Mouse (Mus musculus): ENCODE measurements around the gene Zfp618.

The Zfp618 gene

DNA sequence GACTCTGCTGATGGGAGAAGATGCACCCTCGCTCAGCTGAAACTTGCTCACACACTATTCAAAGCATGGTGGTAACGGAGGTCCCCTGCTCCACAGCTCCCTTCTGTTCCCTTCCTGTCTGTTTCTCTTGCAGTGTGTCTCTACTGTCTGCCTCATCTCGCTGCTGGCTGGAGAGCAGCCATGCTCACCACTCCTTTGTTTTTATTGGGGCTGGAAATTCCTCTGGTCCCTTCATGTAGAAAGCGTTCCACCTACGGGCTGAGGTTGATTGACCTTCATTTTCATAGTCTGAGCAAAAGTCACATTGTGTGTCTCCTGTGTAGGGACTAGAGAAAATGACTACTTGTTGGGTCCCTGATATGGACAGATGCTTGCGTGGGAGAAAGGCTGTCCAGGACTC lies 102.4 kb downstream of the Zfp618 start:
- no peak for DNase-seq (ENCODE audit: low spot score)

- DNase-seq (ENCODE audit: low spot score): no peak
Measured at GRCm38 (mm10) chr4:63068499-63069175, 103.3 kb downstream of the Zfp618 start.

DNA sequence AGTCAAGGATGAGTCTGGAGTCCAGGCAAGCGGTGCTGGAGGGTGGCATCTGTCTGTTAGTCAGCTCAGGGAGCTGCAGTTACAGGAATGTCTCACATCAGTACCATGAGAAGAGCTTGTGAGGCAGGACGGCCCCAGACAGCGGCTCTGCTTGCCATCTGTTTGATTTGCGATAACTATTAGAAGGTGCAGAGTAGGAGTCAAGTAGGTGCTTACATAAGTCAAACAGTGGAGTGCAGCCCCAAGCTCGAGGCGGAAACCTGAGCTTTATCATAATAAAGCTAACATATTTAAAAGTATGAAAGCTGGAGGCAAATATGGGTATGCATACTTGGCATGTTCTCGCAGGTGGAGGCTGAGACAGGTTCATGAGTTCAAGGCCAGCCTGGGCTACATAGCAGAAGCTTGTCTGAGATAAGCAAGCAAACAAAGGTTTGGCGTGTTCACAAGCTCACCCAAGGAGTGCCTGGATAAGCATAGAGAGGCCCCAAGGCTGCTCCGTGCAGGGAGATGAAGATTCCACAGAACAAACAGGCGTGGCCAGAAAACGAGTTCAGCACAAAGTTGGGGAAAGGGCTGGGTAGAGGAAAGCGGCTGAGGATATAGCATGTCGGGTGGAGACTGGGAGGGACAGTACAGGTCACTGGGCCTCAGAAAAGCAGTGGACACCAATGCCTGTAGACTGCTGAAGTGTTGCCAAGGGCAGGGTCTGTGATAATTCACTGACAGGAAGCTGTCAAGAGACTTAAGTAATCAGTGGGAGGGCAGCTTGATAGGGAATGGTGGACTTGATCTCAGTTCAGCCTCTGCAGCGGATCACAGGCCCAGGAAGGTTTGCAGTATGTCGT lies 106.3 kb downstream of the Zfp618 start:
- no peak for DNase-seq (ENCODE audit: low spot score)

DNA sequence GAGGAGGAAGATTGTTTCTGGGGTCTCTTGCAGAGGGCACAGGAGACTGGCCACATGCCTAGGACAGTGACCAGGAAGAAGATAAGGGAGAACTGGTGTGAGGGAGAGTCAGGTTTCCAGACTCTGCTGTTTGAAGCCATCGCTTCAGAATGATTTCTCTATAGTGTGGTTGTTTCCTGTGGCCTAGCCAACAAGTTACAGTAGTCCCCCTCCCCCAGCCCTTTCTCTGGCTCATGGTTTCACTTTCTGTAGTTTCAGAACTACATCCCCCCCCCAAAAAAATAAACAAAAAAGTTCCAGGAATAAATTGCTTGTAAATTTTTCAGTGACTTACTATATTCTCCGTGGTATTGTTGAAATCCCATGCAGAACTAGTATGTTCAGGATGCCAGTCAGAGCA lies 107.8 kb downstream of the Zfp618 start:
- DNase-seq (ENCODE audit: low spot score): no peak

GRCm38 (mm10) chr4:63079159-63079558 lies 113.8 kb downstream of the Zfp618 start:
- DNase-seq (ENCODE audit: low spot score): peak; percentile 32

DNA sequence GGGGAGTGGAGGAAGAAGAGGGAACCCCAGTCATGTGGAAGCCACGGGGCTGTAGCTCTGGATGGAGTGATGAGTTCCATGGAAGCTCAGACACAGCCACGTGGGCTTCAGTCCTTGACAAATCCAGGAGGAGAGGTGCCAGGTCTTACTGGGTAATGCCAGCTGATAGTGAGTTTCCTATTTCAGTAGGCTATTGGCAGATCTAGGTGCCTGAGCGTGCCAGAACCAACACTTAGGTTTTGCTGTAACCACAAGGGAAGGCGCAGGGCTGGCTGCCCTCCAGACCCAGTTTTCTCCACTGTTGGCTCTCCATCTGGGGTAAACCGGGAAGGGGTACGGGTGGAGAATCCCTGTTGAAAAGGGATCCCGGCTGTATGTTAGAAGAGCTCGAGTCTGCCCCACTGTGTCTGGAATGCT lies 119.1 kb downstream of the Zfp618 start:
- DNase-seq (ENCODE audit: low spot score): peak; percentile 54

- DNase-seq (ENCODE audit: low spot score): no peak
Measured at GRCm38 (mm10) chr4:63089484-63089883, 124.1 kb downstream of the Zfp618 start.

DNA sequence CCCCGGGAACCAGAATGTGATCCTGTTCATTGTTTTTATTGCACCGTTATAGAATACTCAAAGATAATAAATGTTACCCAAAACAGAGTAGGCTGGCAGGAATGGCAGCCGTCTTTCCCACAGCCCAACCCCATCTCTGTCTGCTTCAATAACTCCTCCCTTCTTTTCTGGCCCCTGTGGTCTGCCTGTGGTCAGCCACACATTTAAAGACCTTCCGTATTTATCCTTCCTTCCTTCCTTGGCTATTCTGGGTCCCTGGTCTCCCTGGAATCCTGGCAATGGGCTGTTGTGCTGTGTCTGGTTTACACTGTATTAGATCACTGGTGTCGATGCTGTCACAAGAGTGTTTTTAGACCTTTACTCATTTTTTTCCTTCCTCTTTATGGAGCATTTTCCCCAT lies 125.8 kb downstream of the Zfp618 start:
- no peak for DNase-seq (ENCODE audit: low spot score)

DNA sequence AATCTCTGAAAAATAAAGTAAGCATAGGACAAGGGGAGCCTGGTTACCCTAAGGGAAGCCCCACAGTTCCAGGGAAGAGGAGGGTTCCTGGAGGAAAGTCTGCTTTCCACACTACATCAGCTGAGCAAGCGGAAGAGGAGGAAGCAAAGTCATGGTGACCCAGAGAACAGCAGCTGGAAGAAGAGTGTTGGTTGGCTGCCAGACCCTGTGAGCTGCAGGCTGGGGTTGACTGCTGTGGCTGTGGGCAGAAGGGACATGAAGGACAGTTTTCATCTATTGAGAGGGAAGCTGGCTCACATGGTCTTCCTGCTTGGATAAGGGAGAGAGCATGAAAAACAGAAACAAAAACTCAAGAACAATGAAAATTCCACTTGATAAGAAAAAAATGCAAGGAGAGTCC lies 132.2 kb downstream of the Zfp618 start:
- peak; percentile 48 for DNase-seq (ENCODE audit: low spot score)

DNA sequence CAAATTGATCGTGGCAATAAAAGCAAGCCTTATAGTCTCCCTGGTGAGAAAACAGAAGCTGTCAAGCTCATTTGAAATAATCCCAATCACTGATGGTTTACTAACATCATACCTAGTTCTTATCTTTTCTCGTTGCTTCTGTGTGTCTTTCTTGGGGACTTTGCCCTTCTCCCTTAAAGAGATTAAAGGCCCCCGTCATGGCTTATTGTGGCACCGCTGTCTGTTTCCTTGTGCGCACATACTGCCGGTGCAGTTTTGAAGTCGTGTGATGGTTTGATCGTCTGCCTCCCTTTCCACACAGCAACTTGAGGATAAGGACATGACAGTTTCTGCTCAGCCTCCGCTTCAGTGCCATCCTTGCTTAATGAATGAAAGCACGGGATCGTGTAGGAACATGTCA lies 135.1 kb downstream of the Zfp618 start:
- DNase-seq (ENCODE audit: low spot score): no peak

DNA sequence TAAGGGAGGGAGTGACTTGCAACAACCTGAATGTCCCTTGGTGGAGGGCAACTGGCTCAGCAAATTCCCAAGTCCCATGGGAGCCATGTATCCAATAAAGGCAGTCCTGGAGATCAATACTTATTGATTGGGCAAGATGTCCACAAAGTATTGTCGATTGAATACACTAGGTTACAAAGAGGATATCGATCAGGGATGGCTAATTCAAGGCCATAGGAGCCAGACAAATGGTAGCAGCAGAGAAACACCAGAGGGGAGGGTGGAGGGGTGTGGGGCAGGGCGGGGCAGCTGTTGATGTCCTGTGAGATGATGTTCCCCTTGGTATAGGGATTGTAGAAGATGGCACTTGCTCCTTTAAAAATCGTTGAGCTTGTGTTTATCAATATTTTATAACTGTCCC lies 136.7 kb downstream of the Zfp618 start:
- DNase-seq (ENCODE audit: low spot score): no peak

DNA sequence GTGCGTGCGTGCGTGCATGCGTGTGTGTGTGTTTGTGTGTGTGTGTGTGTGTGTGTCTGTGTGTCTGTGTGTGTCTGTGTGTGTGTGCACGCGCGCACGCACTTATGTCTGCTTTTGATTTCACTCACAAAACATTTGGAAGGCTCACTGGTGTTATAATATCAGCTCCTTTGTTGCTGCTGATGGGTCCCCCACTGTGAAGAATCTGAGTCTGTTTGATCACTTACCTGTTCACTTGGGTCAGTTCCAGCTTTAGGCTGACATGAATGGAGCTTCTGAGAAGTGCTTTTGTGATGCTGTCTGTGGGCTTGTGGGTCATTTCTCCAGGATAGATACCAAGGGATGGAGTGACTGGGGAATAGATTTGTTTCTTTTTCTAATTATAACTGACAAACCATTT lies 140.3 kb downstream of the Zfp618 start:
- DNase-seq (ENCODE audit: low spot score): no peak

- DNase-seq (ENCODE audit: low spot score): peak; percentile 71
Measured at GRCm38 (mm10) chr4:63118639-63119437, 153.5 kb downstream of the Zfp618 start.

GRCm38 (mm10) chr4:63124861-63125466 lies 159.6 kb downstream of the Zfp618 start:
- no peak for DNase-seq (ENCODE audit: low spot score)

GRCm38 (mm10) chr4:63129891-63130624 lies 164.7 kb downstream of the Zfp618 start:
- no peak for DNase-seq (ENCODE audit: low spot score)

GRCm38 (mm10) chr4:63147268-63147667 lies 181.9 kb downstream of the Zfp618 start:
- DNase-seq (ENCODE audit: low spot score): no peak

DNA sequence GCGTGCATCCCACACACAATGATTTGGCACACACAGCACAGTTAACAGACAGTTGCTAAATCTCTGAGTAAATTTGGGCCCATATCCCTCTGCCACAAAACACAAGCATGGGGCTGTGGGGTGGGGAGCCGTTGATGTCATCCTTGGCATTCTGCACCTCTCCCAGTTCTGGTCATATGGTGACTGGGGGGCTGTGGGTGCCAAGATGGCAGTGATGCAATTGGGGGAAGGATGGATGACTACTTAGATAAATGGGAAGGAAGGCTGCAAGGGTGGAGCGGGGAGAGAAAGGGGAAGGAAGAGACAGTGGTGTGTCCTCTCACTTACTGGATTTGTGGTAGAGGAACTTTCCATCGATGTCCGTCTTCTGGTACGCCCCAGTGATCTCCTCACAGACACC lies 185.8 kb downstream of the Zfp618 start:
- DNase-seq (ENCODE audit: low spot score): no peak

- no peak for DNase-seq (ENCODE audit: low spot score)
Measured at GRCm38 (mm10) chr4:63154028-63154427, 188.7 kb downstream of the Zfp618 start.

DNA sequence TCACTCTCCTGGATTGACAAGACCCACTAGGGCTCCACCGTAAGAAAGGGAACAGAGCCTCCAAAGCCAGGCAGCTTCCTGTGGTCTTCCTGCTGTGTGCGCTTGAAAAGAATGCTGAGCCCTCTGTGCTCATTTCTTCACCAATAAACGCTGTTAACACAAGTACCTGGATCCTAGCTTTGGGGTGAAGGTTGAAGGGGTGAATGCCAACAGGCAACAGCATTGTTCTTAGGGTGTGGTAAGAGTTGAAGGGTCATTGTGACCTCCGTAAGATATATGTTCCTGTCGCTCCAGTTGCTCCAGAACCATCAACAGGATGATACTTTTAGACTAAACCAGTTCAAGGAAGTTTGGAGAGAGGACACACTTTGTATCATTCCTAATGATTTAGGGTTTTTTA lies 189.3 kb downstream of the Zfp618 start, which contains the start of gene Ambp:
Ambp (minus strand) TSS at position 101 of the 400 bp plus-strand sequence.
- DNase-seq (ENCODE audit: low spot score): no peak

DNA sequence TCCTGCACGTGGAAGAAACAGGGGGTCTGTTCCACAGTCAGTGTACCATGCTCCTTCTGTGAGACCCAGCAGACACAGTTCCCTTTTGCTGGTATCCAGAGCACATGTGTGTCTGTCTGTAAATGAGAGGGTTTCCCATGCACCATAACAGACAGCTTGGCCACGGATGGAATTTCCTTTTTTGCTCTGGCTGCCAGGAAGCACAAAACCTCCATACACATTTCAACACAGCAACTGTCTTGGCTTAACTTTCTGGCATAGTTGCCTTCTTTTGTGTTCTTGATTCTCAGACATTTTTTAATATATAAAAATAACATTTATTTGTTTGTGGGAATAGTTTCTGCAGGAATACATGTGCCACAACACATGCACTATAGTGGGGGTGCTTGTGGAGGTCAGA lies 190.2 kb downstream of the Zfp618 start:
- DNase-seq (ENCODE audit: low spot score): no peak
